Mouse (Mus musculus) frontal cortex, adult (tissue): ENCODE results near the gene Rapgef6.
"Not testable (repeated sequence)": the region's sequence is repeated elsewhere in the genome, so short reads cannot be mapped to it uniquely, and the experiment has no call there.

ENCODE experiments used
- ATAC-seq: cut with Nextera tagmentation; 2 replicates; pipeline ENCODE4 v1.9.2; 2017; ENCODE audit warnings: mild to moderate bottlenecking, moderate library complexity, mixed read lengths; ENCODE audit not compliant: low TSS enrichment

The Rapgef6 gene

DNA sequence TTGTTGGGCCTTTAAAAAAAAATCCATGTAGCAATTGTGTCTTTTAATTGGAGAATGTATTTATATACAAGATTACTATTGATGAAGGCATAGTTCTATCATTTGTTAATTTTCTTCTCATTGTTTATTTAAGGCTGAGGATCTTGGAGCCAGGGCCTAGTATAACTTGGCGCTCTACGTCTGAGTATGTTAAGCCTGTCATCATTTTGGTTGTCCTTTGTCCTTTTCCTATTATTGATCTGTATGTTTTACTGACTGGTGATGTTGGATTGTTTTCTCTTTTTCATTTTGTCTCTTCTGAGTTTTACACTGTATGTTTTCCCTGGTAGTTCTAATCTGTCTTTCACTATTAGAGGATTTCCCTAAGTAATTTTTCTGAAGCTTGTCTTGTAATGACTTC is 52.1 kb downstream of the Rapgef6 start:
- no peak for ATAC-seq

DNA sequence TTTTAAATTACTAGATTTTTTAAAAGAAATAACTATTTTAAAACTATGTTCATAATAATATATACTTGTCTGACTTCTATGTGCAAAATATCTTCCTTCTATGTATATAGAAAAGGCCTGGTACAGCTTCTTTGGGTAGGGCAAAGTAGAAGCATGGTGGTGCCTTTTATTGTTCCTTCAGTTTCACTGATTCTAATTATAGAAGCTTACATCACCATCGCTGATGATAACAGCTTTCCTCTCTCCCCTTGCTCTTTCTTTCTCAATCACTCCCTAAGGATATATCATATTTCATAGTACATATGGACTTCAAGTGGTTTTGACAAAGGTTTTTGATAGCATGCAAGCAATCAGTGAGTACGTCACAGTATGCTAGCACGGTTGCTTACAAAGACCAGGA is 69.9 kb downstream of the Rapgef6 start:
- no peak for ATAC-seq

DNA sequence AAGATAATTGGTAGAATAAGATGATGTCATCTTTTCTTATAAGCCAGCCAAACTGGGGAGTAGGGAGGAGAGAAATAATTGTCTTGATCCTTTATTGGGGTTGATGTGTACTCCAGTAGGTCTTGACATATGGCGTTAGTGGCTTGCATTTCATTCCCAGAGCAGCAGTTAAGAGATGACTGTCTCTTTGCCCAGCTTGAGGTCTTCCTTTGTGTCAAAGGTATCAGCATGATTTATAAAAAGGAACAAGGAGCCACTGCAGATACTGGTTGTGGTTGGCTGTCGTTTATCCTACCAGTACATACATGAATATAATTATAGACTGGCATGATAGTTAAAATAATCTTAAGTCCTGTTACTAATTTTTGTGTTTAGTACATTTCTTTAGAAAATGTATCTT is 71.4 kb downstream of the Rapgef6 start:
- no peak for ATAC-seq

DNA sequence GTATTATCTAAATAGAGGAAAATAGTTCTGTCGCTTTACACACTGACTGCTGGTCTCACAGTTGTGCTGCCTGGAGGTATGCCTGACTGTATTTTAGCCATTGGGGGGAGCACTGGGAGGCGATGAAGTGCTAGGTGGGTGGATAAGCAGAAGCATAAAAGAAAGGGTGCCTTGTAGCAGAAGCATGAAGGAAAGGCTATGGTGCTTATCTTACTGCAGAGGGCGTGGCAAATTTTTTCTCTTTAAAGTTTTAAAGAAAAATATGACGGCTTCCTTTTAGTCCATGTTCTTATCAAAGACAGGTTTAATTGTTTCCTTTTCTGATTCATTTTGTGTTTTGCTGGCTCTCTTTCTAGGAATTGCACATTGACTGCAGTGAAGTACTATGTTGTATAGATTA is 72.4 kb downstream of the Rapgef6 start:
- peak; percentile 78 for ATAC-seq

DNA sequence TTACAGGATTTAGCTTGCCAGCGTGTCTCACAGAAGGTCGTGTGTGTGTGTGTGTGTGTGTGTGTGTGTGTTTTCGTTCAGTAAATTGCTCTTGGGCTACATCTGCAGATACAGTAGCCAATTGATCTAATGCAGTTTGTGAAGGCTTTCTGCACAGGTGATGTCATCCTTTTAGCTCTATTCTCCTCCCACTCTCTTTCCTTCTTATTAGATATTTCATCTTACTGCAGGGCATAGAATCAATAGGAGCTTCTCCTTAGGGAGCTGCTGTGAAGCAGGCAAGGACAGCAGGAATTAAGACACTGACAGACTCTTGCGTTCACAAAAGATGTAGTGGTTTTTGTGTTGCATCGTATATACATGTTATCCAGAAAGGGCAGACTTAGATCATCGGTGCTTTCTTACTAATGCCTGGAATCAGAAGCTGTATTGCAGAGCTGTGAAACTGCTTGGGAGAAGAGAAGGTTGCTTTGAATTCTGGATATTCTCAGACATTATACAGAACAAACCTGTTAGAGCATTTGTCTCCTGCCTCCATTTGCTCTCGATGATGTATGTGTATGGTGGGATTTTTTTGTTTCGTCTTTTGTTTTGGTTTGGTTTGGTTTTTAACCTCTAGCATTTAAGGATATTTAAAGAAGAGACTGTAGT is 73.4 kb downstream of the Rapgef6 start:
- ATAC-seq: peak; percentile 67

DNA sequence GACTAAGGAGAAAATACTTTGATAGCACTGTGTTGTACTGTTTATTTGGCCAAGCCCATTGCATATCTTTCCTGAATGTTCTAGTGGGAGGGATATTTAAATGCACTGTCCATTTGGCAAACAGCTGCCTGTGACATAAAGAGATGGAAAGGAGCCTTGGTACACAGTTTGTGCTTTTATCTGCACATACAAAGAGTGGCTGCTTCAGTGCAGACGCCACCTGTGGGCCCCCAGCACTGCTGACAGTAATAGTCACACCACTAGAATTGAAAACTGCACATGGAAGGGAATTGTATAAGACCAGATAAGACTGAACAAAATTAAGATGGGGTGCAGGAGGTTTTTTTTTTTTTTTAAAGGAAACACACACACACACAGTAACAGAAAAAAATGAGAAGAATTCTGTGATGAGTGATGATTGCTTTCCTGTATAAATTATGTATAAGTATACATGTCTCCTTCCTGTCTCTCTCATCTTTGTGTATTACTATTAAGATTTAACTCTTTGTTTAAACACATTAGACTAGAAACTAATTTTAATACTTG is 75.3 kb downstream of the Rapgef6 start:
- peak; percentile 49 for ATAC-seq

DNA sequence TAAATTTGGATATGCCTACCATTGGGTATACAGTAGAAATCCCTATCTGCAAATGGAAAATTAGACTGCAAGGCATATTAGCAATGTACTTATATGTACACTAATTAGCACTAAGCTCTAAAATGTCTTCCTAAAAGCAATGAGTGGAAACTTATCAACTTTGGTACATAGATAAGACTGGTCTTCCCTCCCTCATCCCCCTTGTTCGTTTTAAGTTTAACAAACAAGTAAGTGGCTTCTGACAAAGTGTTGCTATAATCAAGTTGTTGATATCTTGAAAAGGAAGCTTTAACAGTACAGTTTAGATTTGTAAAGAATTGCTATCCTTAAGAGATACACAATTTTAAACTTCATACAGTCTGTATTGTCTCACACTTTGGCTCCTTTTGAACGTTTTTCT is 78.5 kb downstream of the Rapgef6 start:
- ATAC-seq: no peak

DNA sequence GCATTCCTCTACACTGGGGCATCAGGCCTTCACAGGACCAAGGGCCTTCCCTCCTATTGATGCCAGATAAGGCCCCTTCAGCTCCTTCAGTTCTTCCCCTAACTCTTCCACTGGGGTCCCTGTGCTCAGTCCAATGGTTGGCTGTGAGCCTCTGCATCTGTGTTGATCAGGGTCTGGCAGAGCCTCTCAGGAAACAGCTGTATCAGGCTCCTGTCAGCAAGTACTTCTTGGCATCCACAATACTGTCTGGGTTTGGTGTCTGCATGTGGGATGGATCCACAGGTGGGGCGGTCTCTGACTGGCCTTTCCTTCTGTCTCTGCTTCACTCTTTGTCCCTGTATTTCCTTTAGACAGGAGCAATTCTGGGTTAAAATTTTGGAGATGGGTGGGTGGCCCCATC is 80.1 kb downstream of the Rapgef6 start:
- ATAC-seq: not testable (repeated sequence)

DNA sequence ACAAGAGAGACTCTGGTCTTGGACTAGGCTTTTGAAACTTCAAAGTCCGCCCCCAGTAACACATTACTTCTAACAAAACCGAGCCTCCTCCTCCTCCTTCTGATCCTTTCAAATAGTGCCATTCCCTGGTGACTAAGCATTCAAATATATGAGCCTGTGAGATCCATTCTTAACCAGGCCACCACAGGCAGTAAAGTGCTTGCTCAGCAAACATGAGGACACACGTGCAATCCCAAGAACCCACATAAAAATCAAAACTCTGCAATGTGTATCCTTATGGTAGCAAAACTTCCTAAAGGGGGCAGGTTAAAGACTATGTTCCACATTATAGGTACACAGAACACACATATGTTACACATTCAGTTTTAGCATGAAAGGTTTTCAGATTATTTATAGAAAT is 81.8 kb downstream of the Rapgef6 start:
- no peak for ATAC-seq

DNA sequence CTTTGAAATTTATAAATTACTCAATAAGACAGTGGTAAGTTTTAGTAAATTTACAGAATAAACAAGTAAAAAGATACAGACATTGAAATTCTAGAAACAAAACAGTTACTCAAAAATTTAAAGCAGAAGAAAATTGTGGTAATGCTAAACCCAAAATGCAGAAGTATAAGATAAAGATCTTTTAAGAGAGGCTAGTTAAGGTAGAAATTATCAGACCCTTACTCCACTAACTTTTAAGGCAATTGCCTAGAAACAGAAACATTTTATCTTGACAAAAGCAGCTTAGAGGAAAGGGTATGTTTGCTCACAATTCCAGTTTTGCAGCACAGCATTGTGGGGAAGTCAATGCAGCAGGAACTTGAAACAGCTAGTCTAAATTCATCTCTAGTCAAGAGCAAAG is 91.0 kb downstream of the Rapgef6 start:
- no peak for ATAC-seq

DNA sequence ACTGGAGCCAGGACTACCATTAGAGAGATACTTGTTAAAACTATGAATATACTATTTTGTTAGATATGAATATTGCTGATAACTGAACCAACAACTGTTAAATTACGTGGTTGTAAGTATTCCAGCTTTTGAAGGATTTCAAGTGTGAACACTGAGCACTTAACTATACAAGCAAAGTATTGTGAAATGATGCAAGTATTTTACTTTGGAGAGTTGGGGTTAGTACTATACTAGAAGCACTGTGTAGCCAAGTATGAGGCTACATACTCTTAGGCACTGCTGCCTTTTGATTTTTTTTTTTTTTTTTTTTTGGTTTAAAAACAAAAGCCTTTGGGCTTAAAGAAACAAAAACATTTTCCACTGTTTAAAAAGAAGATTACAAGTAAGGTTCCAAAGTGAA is 91.9 kb downstream of the Rapgef6 start:
- ATAC-seq: no peak

DNA sequence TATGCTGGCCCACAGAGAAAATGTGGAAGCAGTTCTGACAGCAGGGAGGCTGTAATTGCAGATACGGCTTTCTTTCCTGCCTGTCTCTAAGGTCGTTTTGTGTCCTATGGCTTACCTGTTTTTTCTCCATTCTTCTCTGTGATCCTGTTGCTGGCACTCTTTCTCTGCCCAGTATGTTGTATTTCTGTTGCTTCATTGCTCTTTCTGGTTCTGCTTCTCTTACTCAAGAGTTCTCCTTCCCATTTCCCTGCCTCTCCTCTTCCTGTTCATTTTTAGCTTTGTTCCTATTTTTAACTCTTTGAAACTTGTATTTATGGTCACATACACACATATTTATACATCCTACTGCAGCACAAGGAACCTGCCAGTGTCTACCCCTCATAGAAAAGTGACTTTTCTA is 96.2 kb downstream of the Rapgef6 start:
- no peak for ATAC-seq

DNA sequence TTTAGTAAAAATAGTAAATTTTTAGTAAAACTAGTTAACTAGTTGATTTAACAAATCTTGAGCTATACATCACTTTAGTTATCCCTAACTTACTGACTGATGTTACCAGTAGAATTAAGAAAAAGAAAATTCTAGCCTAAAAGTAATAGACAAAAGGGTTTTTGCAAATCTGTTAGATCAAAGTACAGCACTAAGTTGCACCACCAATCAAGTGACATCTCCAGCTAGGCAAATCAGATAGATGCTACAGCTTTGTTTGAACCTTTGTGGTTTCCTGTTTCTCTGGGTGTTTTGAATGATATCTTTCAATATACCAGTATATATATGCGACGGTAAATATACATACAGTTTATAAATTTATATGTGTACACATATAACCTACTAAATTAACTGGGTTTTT is 99.1 kb downstream of the Rapgef6 start:
- no peak for ATAC-seq

DNA sequence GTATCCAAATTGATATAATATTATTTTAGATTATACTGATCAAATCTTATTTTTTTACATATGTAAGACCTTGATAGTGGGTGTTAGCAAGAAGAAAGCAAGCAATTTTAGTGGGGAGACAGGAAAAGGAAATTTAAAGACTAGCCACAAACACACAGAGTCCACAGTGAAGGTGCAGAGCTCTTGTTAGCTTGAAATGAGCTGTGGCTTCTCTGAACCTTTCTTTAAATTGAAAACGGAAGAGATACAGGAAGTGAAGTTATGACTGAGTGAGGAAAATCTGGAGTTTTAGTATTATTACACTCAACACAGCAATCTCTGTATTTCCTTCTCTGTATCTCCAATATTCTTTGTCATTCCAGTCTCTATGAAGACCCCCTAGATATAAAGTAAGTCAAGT is 104.3 kb downstream of the Rapgef6 start:
- no peak for ATAC-seq

DNA sequence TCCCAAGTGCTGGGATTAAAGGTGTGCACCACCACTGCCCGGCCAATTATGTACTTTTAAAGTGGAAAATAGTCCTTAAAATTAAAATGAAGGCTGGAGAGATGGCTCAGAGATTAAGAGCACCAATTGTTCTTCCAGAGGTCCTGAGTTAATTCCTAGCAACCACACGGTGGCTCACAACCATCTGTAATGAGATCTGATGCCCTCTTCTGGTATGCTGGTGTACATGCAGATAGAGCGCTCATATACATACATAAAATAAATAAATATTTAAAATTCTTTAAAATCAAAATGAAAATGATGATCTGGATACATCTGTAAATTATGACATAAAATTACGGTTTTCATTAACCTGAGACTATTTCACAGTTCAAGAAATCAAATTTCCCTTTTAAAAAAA is 123.8 kb downstream of the Rapgef6 start:
- ATAC-seq: no peak

DNA sequence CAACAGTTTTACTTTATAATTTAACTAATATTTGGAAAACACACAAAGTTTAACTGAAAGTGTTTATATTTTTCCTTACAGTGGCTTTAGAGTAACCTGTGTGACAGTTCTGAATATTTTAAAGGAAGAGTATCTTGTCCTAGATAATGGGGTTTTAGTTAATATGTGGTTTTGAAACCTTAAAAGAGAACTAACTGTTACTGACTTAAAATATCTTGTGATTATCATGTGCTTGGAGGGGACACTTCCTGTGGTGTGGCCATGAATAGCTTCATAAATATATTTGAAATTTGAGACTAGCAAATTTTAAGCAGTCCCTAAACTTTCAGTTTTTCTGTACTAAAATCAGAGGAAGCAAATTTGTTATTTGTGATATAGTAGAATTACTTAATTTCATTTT is 125.9 kb downstream of the Rapgef6 start:
- ATAC-seq: no peak

DNA sequence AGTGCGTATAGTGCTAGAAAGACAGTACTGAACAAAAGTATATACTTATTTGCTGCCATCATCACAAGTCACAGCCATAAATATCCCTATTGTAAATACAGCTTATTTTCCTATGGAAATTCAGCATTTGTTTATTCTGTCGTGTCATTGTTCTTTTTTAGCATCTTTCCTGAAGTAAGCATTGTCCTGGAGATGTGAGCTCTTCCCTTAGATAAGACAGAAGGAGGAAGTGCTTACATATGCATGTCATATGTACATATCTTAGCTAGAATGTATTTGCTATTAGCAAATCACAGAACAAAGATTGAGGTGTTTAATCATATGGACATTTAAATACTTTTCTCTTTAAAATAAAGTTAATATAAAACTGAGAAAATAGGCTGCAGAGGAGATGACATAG is 132.8 kb downstream of the Rapgef6 start:
- ATAC-seq: no peak

DNA sequence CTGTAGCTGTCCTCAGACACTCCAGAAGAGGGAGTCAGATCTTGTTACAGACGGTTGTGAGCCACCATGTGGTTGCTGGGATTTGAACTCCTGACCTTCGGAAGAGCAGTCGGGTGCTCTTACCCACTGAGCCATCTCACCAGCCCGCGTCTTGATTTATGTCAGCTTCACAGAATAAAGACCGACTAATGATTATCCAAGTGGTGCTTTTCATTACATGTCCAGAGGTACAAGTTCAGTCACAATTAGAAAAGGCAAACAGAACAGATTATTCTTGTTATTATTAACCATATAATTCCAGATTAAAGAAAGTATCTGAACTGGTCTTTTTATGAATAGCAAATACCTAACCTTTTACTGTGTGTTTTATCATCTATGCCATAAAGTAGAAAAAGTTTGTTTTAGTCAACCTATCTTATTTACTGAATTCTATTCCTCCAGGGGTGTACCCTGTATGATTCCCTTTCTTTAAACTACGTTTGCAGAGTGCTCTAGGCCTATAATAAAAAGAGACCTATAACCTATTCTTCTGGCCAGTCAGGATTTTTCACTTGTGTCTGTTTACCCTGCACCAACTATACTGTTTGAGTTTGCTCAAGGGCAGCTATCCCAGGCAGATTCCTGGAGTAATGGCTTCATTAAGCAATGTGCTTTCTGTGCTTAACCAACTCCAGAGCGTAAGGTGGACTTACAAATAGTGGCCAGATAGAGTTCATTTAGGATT is 151.1 kb downstream of the Rapgef6 start:
- ATAC-seq: no peak

DNA sequence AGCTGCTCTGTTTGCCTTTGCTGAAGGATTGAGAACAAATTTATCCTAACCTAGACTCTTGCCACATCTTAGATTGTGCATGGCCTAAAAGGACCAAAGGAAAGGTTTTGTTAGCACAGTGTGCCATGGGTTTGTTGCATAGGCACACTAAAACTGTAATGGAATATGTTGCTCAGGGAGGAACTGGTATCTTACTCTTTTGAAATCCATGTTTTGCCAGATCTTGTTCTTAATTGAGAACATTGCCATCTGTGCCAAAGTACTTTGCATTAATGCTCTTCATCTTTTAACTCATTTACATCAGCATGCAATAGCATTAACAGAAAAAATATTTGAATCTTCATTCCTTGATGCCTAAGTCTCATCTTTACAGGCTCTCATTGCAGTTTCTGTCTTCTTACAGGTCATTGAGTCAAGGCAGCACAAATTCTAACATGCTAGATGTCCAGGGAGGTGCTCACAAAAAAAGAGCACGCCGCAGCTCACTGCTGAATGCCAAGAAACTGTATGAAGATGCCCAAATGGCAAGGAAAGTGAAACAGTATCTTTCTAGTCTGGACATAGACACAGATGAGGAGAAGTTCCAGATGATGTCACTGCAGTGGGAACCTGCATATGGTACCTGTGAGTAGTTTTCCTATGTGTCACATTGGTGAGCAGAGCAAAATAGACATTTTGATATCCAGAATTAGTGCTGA is 153.3 kb downstream of the Rapgef6 start:
- peak; percentile 88 for ATAC-seq

DNA sequence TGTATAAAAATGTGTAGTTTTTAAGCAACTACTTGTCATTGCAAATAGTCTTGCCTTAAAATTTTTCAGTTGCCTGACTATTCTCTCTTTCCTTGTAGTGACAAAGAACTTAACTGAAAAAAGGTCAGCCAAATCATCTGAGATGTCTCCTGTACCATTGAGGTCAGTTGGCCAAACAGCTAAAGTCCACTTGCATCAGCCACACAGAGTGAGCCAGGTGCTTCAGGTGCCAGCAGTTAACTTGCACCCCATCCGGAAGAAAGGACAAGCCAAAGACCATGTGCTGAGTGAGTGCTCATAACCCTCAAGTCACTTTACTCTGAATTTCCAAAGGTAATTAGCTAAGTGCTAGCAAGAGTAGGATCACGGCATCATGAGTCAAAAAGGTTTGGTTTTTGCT is 156.5 kb downstream of the Rapgef6 start:
- no peak for ATAC-seq

DNA sequence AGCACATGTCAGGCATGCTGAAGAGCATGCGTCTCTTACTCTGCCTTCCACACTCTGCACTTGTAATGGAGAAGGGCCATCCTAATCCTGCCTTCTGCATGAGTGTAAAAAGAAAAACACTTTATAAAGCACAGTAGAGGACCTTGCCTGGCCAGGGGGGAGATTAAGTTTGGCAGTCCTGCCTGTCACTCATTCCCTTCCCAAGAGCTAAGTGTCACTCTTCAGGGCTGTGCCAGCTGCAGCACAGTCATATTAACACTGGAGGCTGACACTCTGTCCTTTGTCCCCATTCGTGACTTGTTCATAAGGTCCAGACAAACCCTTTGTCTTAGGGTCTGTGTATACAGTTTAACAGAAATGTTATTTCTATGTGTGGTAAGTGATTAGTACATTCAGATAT is 162.2 kb downstream of the Rapgef6 start:
- ATAC-seq: no peak

DNA sequence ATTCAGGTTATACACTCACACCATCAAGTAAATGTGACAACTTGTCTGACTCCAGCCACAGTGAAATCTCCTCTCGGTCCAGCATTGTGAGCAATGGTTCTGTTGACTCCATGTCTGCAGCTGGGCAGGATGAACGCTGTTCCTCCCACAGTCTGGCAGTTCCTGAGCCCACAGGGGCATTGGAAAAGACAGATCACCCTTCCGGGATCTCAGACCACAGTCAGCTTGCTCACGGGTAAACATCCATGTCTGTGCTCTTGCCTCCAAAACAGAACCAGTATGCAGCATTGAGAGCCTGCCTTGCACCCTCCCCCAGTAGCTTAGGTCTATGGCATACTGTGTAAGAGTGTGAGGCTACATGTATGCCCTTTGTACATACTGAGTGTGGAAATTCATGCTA is 167.5 kb downstream of the Rapgef6 start:
- no peak for ATAC-seq

DNA sequence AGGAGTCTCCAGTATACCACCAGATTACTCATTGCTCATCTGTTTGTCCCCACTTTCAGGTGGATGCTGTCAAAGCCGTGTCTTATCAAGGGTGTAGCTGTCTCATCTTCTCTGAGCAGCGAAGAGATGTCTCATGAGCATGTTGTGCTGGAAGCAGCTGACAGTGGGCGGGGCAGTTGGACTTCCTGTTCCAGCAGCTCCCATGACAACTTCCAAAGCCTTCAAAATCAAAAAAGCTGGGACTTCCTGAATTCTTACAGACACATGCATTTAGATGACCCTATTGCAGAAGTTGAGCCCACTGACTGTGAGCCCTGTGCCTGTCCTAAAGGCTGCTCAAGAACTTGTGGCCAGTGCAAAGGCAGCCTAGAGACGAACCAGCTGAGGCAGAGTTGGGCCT is 168.5 kb downstream of the Rapgef6 start:
- ATAC-seq: peak; percentile 52; the same call in 1 of the 2 replicates
